Mouse (Mus musculus) neutrophil, adult 59 days (primary cell): ENCODE results near the gene Grb14. TPM values are rescaled to one million over a fixed set of nuclear protein-coding genes. Genes with fewer than 3 reads are reported as not detected.

Experiments used
- total RNA-seq, 2 experiments: library from RNA; stranded (reverse); gene quantifications; 1 replicate in 1 of 2; 2 replicates in 1 of 2; pipeline ENCODE4 v1.2.4; 2023

The Grb14 gene
- total RNA-seq = 1 to 10 TPM; 2.1 to 2.7 TPM

GRCm38 (mm10) chr2:65024887-65025286, at the start of gene Grb14:
TSS of gene Grb14 (minus strand) at chr2:65024987.

Other genes starting within 250 kb of the Grb14 start
- under 1 TPM; 0.51 to 0.88 TPM for gene Cobll1, start 214.4 kb upstream of the Grb14 start, total RNA-seq